Mouse (Mus musculus) CH12.LX (cell line): ENCODE data around the gene Mgat4b. TPM values are rescaled to one million over a fixed set of nuclear protein-coding genes. Genes with fewer than 3 reads are reported as not detected.

ENCODE experiments used
- DNase-seq: peaks from one replicate; pipeline ENCODE4 v3.0.0-alpha.2; 2013; ENCODE audit errors: extremely low read depth
- H3K27ac ChIP-seq: 2 replicates; pipeline ENCODE4 v1.5.1; 2012; ENCODE audit warnings: low read depth, mild to moderate bottlenecking, control low read depth, moderate library complexity; ENCODE audit not compliant: insufficient read depth
- H3K27me3 ChIP-seq: replicated peaks from 2 replicates; pipeline ENCODE3; 2012; ENCODE audit warnings: inconsistent platforms
- H3K36me3 ChIP-seq, 2 experiments: replicated peaks in 1 of 2; 2 replicates each; pipeline versions ENCODE3 to v1.6.1; 2012; ENCODE audit warnings: inconsistent platforms in 1 of 2, low read length in 1 of 2, mild to moderate bottlenecking in 1 of 2, mixed read lengths in 1 of 2, moderate library complexity in 1 of 2; ENCODE audit not compliant: control insufficient read depth in 1 of 2, insufficient read depth in 1 of 2
- H3K4me1 ChIP-seq, 2 experiments: 2 replicates each; pipeline ENCODE4 v1.6.1; 2012; ENCODE audit warnings: inconsistent platforms in 1 of 2, moderate library complexity in 1 of 2; ENCODE audit not compliant: insufficient read depth in 2 of 2, control insufficient read depth in 1 of 2
- H3K4me2 ChIP-seq: 2 replicates; pipeline ENCODE4 v1.6.1; 2012; ENCODE audit warnings: low read depth, mild to moderate bottlenecking, control low read depth; ENCODE audit not compliant: poor library complexity, insufficient read depth, severe bottlenecking
- H3K4me3 ChIP-seq, 3 experiments: fragments of 150-350 bp in 1 of 3; sonication (generic) in 1 of 3; replicated peaks in 1 of 3; 2 replicates each; pipeline versions ENCODE3 to v1.5.1; 2011 to 2012; ENCODE audit warnings: low read depth in 2 of 3, low read length in 2 of 3, mild to moderate bottlenecking in 2 of 3, moderate library complexity in 2 of 3, control low read depth in 1 of 3, improper control_type of control experiment in 1 of 3, inconsistent platforms in 1 of 3, mixed read lengths in 1 of 3; ENCODE audit not compliant: poor library complexity in 1 of 3
- H3K79me2 ChIP-seq: replicated peaks from 2 replicates; pipeline ENCODE4 v1.6.1; 2012; ENCODE audit warnings: mild to moderate bottlenecking, moderate library complexity; ENCODE audit not compliant: control insufficient read depth, poor library complexity, insufficient read depth, severe bottlenecking; ENCODE audit errors: extremely low read depth
- H3K9ac ChIP-seq: 2 replicates; pipeline ENCODE4 v1.6.1; 2012; ENCODE audit warnings: low read depth, mild to moderate bottlenecking, control low read depth, moderate library complexity; ENCODE audit not compliant: insufficient read depth
- H3K9me3 ChIP-seq: replicated peaks from 2 replicates; pipeline ENCODE3; 2012; ENCODE audit warnings: low read length, inconsistent platforms, mixed read lengths
- CHD1 ChIP-seq: IDR thresholded peaks from 2 replicates; pipeline ENCODE4 v1.6.1; 2012; ENCODE audit warnings: low read depth, low read length, improper control_type of control experiment, inconsistent platforms
- CTCF ChIP-seq, 2 experiments: IDR thresholded peaks in 1 of 2; conservative IDR thresholded peaks in 1 of 2; 2 replicates each; pipeline ENCODE4 v1.5.1; 2011 to 2012; ENCODE audit warnings: low read depth in 2 of 2, low read length in 2 of 2, improper control_type of control experiment in 1 of 2, inconsistent platforms in 1 of 2, mild to moderate bottlenecking in 1 of 2, moderate library complexity in 1 of 2
- E2F4 ChIP-seq: IDR thresholded peaks from 2 replicates; pipeline ENCODE4 v1.6.1; 2011; ENCODE audit warnings: low read depth, low read length, improper control_type of control experiment; ENCODE audit not compliant: insufficient replicate concordance
- ETS1 ChIP-seq: conservative IDR thresholded peaks from 2 replicates; pipeline ENCODE4 v1.6.1; 2012; ENCODE audit warnings: low read depth, mild to moderate bottlenecking, inconsistent platforms, low read length, improper control_type of control experiment, moderate library complexity
- GABPA ChIP-seq: IDR thresholded peaks from 2 replicates; pipeline ENCODE4 v1.6.1; 2012; ENCODE audit warnings: low read depth, low read length, improper control_type of control experiment, inconsistent platforms; ENCODE audit not compliant: insufficient replicate concordance
- HCFC1 ChIP-seq: IDR thresholded peaks from 2 replicates; pipeline ENCODE4 v1.6.1; 2012; ENCODE audit warnings: low read depth, mild to moderate bottlenecking, inconsistent platforms, low read length, improper control_type of control experiment
- IRF4 ChIP-seq: IDR thresholded peaks from 2 replicates; pipeline ENCODE4 v1.6.1; 2014; ENCODE audit warnings: low read depth, mild to moderate bottlenecking, inconsistent platforms, low read length, improper control_type of control experiment
- JUN ChIP-seq: IDR thresholded peaks from 2 replicates; pipeline ENCODE4 v1.6.1; 2011; ENCODE audit warnings: low read depth, mild to moderate bottlenecking, low read length, improper control_type of control experiment, moderate library complexity; ENCODE audit not compliant: insufficient read depth
- KAT2A ChIP-seq: IDR thresholded peaks from 2 replicates; pipeline ENCODE4 v1.6.1; 2012; ENCODE audit warnings: low read length, improper control_type of control experiment, inconsistent platforms; ENCODE audit not compliant: insufficient replicate concordance
- MAFK ChIP-seq: IDR thresholded peaks from 2 replicates; pipeline ENCODE4 v1.6.1; 2011; ENCODE audit warnings: low read length, improper control_type of control experiment; ENCODE audit not compliant: insufficient replicate concordance
- MAX ChIP-seq: IDR thresholded peaks from 2 replicates; pipeline ENCODE4 v1.6.1; 2011; ENCODE audit warnings: low read length, improper control_type of control experiment
- MAZ ChIP-seq: IDR thresholded peaks from 2 replicates; pipeline ENCODE4 v1.6.1; 2012; ENCODE audit warnings: low read depth, mild to moderate bottlenecking, inconsistent platforms, low read length, improper control_type of control experiment, moderate library complexity
- MXI1 ChIP-seq: IDR thresholded peaks from 2 replicates; pipeline ENCODE4 v1.6.1; 2011; ENCODE audit warnings: mild to moderate bottlenecking, low read depth, low read length, improper control_type of control experiment
- MYC ChIP-seq: IDR thresholded peaks from 2 replicates; pipeline ENCODE4 v1.6.1; 2011; ENCODE audit warnings: low read depth, mild to moderate bottlenecking, improper control_type of control experiment, low read length
- NRF1 ChIP-seq: IDR thresholded peaks from 2 replicates; pipeline ENCODE4 v1.6.1; 2014; ENCODE audit warnings: low read depth, mild to moderate bottlenecking, inconsistent platforms, low read length, improper control_type of control experiment, moderate library complexity
- POLR2AphosphoS2 ChIP-seq: IDR thresholded peaks from 2 replicates; pipeline ENCODE4 v1.6.1; 2011; ENCODE audit warnings: low read depth, low read length, improper control_type of control experiment
- RAD21 ChIP-seq: IDR thresholded peaks from 2 replicates; pipeline ENCODE4 v1.6.1; 2011; ENCODE audit warnings: low read depth, mild to moderate bottlenecking, low read length, improper control_type of control experiment, moderate library complexity
- SIN3A ChIP-seq: IDR thresholded peaks from 2 replicates; pipeline ENCODE4 v1.6.1; 2012; ENCODE audit warnings: low read length, improper control_type of control experiment, inconsistent platforms
- SMC3 ChIP-seq: IDR thresholded peaks from 2 replicates; pipeline ENCODE4 v1.6.1; 2011; ENCODE audit warnings: low read depth, low read length, improper control_type of control experiment
- TCF12 ChIP-seq: IDR thresholded peaks from 2 replicates; pipeline ENCODE4 v1.6.1; 2014; ENCODE audit warnings: low read depth, mild to moderate bottlenecking, inconsistent platforms, low read length, improper control_type of control experiment
- UBTF ChIP-seq: IDR thresholded peaks from 2 replicates; pipeline ENCODE4 v1.6.1; 2012; ENCODE audit warnings: low read depth, mild to moderate bottlenecking, inconsistent platforms, low read length, improper control_type of control experiment, moderate library complexity
- USF1 ChIP-seq: IDR thresholded peaks from 2 replicates; pipeline ENCODE4 v1.6.1; 2014; ENCODE audit warnings: low read depth, mild to moderate bottlenecking, inconsistent platforms, low read length, improper control_type of control experiment
- USF2 ChIP-seq: conservative IDR thresholded peaks from 2 replicates; pipeline ENCODE4 v1.6.1; 2011; ENCODE audit warnings: low read depth, low read length, improper control_type of control experiment
- ZC3H11A ChIP-seq: IDR thresholded peaks from 2 replicates; pipeline ENCODE4 v1.6.1; 2012; ENCODE audit warnings: low read depth, mild to moderate bottlenecking, inconsistent platforms, low read length, improper control_type of control experiment
- ZNF384 ChIP-seq: IDR thresholded peaks from 2 replicates; pipeline ENCODE4 v1.6.1; 2012; ENCODE audit warnings: low read depth, low read length, improper control_type of control experiment, inconsistent platforms
- dilution Hi-C: fragments of 300-500 bp; cut with MboI; formaldehyde crosslinking; loops from 2 replicates; pipeline ENCODE4 v1.14.3; 2020; ENCODE audit warnings: low sequenced_read_pairs; ENCODE audit not compliant: extremely low pct_unique_long_range_greater_than_20kb, extremely low pct_ligation_motif_present
- in situ Hi-C: fragments of 300-500 bp; cut with MboI; formaldehyde crosslinking; loops from 3 replicates; pipeline ENCODE4 v1.14.3; 2019; ENCODE audit warnings: low sequenced_read_pairs, low pct_ligation_motif_present, low pct_unique_long_range_greater_than_20kb, mixed read lengths
- polyA plus RNA-seq: library from polyadenylated mRNA; unstranded; fragments of >175 nt; gene quantifications from 2 replicates; pipeline ENCODE4 v1.2.1, GENCODE M21; 2012; ENCODE audit warnings: low read depth; ENCODE audit not compliant: insufficient read length
- total RNA-seq, 2 experiments: library from RNA; depleted of rRNA; stranded (reverse); fragments of 300-350 nt in 1 of 2; fragments of >200 nt in 1 of 2; gene quantifications; 2 replicates each; pipeline ENCODE4 v1.2.3; 2012 to 2014

Gene Mgat4b
- total and polyA plus RNA-seq, 3 experiments = 4.6 to 27.4 (median 16.2) TPM

DNA sequence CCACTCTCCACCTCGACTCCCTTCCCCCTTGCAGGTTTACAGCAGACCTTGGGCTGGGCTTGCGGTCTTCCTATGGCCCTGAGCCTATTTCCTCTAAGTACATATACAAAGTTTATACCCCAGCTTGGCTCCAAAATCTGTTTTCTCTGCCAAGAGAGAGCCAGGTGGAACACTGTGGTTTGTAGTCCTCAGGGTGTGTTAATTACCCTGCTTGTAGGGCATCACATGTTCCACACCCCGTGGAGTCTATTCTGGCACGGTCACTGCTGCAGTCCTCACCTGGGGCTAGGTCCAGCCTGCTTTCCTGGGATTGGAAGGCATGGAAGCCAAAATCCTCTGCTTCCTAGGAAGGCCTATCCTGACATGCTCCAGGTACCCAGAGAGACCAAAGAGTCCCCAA is 17.0 kb downstream of the Mgat4b start:
- TF ChIP-seq RAD21 (no peak), JUN (no peak), ZC3H11A (no peak), POLR2AphosphoS2 (no peak), MXI1 (no peak), CHD1 (no peak), USF1 (no peak), MAFK (no peak), USF2 (no peak), IRF4 (no peak), ZNF384 (no peak), KAT2A (no peak), CTCF (conservative IDR thresholded peaks at IDR 0.05 in 1 of 2, IDR thresholded peaks at IDR 0.05 in 1 of 2; ENCODE audit: low read depth in 2 of 2, low read length in 2 of 2) (no peak), HCFC1 (no peak), SMC3 (no peak), E2F4 (no peak), NRF1 (no peak), MAX (no peak)
- in situ Hi-C loops = loop anchor here (5.0 to 10.0 kb wide), 3 partner anchors 65 to 243 kb away; no protein-coding TSS in a partner anchor
- no peak overlapping the region for H3K27ac ChIP-seq
- no peak for DNase-seq
- no peaks in the 10 kb centered on the region for H3K9me3 ChIP-seq
- no peaks in the 10 kb centered on the region; the same call in 1 of the 2 replicates for H3K79me2 ChIP-seq
- H3K36me3 ChIP-seq = peaks cover 18 to 41% of the 10 kb centered on the region in 2 experiments
- H3K4me3 ChIP-seq = no peak overlapping the region
- dilution Hi-C loops = no loop called here
- H3K4me1 ChIP-seq = peaks cover 30 to 69% of the 10 kb centered on the region in 2 experiments
- H3K9ac ChIP-seq = no peak overlapping the region
- H3K4me2 ChIP-seq = no peak overlapping the region
- H3K27me3 ChIP-seq = no peaks in the 10 kb centered on the region

DNA sequence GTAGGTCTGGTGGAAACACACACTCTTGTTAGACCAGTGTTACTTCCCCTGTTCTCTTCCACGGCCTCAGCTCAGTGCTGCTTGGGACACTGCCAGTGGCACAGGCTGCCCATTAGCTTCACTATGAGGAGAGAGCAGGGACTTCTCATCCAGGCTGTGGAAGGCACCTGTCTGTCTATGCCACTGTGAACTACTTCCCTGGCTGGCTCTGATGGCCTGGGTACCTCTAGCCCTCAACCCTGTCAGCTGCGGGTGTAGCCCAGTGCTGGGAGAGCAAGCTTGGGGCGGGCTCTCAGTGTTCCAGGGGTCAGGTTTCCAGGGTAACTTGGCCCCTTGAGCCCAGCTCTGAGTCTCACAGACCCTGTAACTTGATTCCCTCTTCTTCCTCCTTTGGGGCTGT is 18.1 kb downstream of the Mgat4b start:
- H3K27ac ChIP-seq = no peak overlapping the region
- no peak for TF ChIP-seq SIN3A
- TF ChIP-seq SMC3 = no peak
- no peak for TF ChIP-seq ZC3H11A
- no peak for TF ChIP-seq TCF12
- no peak for TF ChIP-seq POLR2AphosphoS2
- TF ChIP-seq CTCF (conservative IDR thresholded peaks at IDR 0.05 in 1 of 2, IDR thresholded peaks at IDR 0.05 in 1 of 2; ENCODE audit: low read depth in 2 of 2, low read length in 2 of 2) = no peak
- TF ChIP-seq MAZ = no peak
- TF ChIP-seq NRF1 = no peak
- no peak for TF ChIP-seq MAX
- no peak for TF ChIP-seq GABPA
- no peak for TF ChIP-seq E2F4
- no peak for TF ChIP-seq MXI1
- TF ChIP-seq USF2 = no peak
- TF ChIP-seq UBTF = no peak
- no peak for TF ChIP-seq MYC
- no peak for TF ChIP-seq ZNF384
- no peak for TF ChIP-seq ETS1
- no peaks in the 10 kb centered on the region for H3K27me3 ChIP-seq
- in situ Hi-C loops = loop anchor here (5.0 to 10.0 kb wide), 3 partner anchors 66 to 244 kb away; no protein-coding TSS in a partner anchor
- H3K79me2 ChIP-seq = no peaks in the 10 kb centered on the region; the same call in 1 of the 2 replicates
- no peak overlapping the region for H3K4me3 ChIP-seq
- H3K4me2 ChIP-seq = no peak overlapping the region
- dilution Hi-C loops = no loop called here
- peaks cover 28 to 51% of the 10 kb centered on the region in 2 experiments for H3K36me3 ChIP-seq
- no peaks in the 10 kb centered on the region for H3K9me3 ChIP-seq
- no peak overlapping the region for H3K9ac ChIP-seq
- H3K4me1 ChIP-seq = peaks cover 25 to 59% of the 10 kb centered on the region in 2 experiments
- no peak for DNase-seq
